Mouse (Mus musculus) megakaryocyte, embryonic 14.5 days (primary cell): ENCODE data around the gene Ucp2. TPM values are rescaled to one million over a fixed set of nuclear protein-coding genes. Genes with fewer than 3 reads are reported as not detected.

Experiments
- H3K27me3 ChIP-seq: replicated peaks from 2 replicates; pipeline ENCODE3; 2012; ENCODE audit warnings: inconsistent platforms
- H3K36me3 ChIP-seq: replicated peaks from 2 replicates; pipeline ENCODE3; 2012; ENCODE audit warnings: low read length, inconsistent platforms, mixed read lengths
- H3K4me1 ChIP-seq: 2 replicates; pipeline ENCODE4 v1.6.1; 2012; ENCODE audit warnings: inconsistent platforms
- H3K4me3 ChIP-seq: replicated peaks from 2 replicates; pipeline ENCODE3; 2012; ENCODE audit warnings: moderate library complexity, mild to moderate bottlenecking, inconsistent platforms
- H3K9me3 ChIP-seq: 2 replicates; pipeline ENCODE4 v1.6.1; 2012; ENCODE audit warnings: inconsistent platforms
- FLI1 ChIP-seq: IDR thresholded peaks from 2 replicates; pipeline ENCODE4 v1.6.1; 2012; ENCODE audit warnings: low read length, inconsistent platforms, mixed read lengths
- GATA1 ChIP-seq: IDR thresholded peaks from 3 replicates; pipeline ENCODE4 v1.6.1; 2012; ENCODE audit warnings: mixed read lengths, low read length, inconsistent platforms, borderline replicate concordance
- polyA plus RNA-seq: library from polyadenylated mRNA; stranded (reverse); fragments of >175 nt; gene quantifications from 2 replicates; pipeline ENCODE4 v1.2.3, GENCODE M21; 2012; ENCODE audit warnings: low replicate concordance; ENCODE audit not compliant: insufficient read depth

Ucp2 gene
- polyA plus RNA-seq, 1 experiment: 840 TPM

DNA sequence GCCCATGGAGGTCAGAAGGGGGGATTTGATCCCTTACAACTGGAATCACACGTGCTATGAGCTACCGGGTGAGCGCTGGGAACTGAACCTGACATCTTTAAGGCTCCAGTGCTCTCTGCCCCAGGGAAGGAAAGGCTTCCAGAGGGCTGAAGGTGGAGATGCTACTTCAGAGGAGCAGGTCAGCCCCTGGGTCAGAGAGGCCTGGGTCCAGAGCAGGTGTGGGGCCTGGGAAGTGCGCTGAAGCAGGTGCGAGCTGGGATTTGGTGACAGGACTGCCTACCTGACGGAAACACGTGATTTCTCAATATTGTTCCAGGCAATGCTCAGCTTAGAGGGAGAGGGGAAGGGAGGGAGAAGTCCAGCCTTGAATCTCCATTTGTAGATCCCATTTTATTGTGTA is 28.9 kb upstream of the Ucp2 start:
- H3K4me3 ChIP-seq: no peak overlapping the region
- peaks cover 57% of the 10 kb centered on the region for H3K36me3 ChIP-seq
- no peak for TF ChIP-seq FLI1
- no peak for TF ChIP-seq GATA1
- no peaks in the 10 kb centered on the region for H3K9me3 ChIP-seq
- H3K4me1 ChIP-seq: peaks cover 99% of the 10 kb centered on the region
- no peaks in the 10 kb centered on the region for H3K27me3 ChIP-seq

DNA sequence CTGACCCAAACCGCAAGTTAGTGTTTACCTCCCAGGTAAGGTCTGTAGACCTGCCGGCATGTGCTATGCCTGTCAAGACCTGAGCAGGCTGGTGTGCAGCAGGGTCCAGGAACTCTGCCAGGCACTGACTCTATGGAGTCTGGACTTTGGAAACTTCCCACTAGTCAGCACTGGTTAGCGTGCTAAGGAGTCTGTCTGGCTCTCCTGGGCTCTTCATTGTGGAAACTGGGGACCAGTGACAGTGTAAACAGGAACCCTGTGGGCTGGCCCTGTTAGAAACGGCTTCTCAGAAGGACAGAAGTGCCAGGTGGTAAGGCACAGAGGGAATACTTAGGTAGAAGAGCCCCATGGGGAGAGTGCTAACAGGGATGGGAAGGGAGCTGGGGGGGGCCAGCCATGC is 27.9 kb upstream of the Ucp2 start:
- H3K9me3 ChIP-seq: no peaks in the 10 kb centered on the region
- peak overlapping the region; percentile 60 for H3K4me3 ChIP-seq
- TF ChIP-seq GATA1: no peak
- peaks cover 92% of the 10 kb centered on the region for H3K4me1 ChIP-seq
- peaks cover 56% of the 10 kb centered on the region for H3K36me3 ChIP-seq
- no peaks in the 10 kb centered on the region for H3K27me3 ChIP-seq

DNA sequence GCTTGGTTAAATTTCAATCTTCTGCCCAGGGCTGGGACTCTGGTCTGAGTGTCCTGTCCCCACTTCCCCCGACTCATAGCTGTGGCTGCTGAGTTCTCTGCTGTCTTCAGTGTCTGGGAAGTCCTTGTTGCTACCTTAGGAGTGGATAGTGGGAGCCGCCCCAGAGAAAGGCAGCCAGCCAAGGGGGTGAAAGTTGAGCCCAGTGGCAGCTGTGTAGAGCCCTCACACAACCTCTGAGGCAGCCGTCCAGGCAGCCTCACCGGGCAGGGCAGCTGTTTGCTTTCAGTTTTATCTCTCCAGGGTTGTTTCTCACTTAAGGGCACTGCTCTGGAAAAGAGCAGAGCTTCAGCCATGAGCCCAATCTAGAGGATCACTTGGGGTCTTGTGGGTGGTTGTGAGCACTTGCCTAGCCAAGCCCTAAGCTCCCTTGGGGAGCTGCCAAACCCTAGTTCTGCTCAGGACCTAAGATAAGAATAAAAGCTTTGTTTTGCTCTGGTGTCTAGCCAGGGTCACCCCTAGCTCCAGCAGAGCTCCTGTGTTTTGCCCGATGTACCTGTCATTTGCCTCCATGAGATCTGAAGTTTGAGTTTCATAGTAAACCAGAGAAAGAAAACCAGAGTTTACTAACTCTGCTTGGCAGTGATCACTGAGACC is 27.4 kb upstream of the Ucp2 start:
- peak overlapping the region; percentile 60 for H3K4me3 ChIP-seq
- no peaks in the 10 kb centered on the region for H3K27me3 ChIP-seq
- peaks cover 58% of the 10 kb centered on the region for H3K36me3 ChIP-seq
- peaks cover 87% of the 10 kb centered on the region for H3K4me1 ChIP-seq
- no peaks in the 10 kb centered on the region for H3K9me3 ChIP-seq
- TF ChIP-seq GATA1: no peak
- TF ChIP-seq FLI1: no peak

DNA sequence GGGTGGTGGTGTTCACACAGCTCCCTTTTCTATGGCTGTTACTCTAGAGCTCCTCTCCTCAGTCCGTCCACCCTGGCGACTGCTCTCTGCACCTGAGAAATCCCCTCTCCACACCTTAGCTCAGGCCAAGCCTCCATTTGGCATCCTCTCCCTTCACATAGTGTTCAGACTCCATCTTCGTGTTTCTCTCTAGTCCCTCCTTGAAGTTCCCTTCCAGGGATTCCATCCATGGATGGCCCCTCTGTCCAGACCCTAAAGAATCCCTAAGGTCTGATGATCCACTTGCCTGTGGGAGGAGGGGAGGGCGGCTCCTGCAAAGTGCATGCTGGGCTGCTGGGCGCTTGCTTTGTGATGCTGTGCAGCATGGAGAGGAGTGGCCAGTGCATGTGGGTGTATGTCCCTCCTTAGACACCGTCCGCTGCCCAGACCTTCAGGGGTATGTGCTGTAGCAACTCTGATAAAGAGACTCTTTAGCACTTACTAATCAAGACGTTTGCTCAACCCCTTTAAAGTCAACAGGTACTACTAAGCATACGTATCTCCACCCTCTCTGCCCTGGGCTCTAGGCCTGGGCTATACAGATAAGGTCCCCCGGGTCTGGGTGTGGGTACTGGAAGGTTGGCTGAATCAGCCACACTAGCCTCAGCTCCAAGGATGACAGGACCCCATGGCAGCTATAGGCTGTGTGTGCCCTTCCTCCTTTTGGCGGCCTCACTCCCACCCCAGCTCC is 26.2 kb upstream of the Ucp2 start:
- TF ChIP-seq GATA1 (no peak), FLI1 (no peak)
- Histone ChIP-seq H3K4me1 (peaks cover 79% of the 10 kb centered on the region), H3K27me3 (no peaks in the 10 kb centered on the region), H3K36me3 (peaks cover 61% of the 10 kb centered on the region), H3K4me3 (peak overlapping the region; percentile 62), H3K9me3 (no peaks in the 10 kb centered on the region)

DNA sequence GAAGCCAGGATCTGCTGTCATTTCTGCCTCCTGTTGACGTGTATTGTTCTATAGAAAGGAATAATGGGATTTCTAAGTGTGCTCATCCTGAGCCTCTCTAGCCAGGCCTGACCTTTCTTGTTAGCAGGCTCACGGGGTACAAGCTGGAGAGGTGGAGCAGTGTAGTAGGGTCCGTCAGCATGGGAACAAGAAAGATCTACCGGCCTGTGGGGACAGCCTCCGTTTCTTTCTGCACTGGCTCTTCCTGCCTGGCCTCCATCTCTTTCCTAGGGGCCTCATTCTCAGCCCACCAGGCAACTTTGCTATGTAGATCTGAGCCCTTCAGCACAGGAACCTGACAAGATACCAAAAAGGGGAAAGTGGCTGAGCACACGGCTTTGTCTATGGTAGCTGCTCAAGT is 24.4 kb upstream of the Ucp2 start:
- Histone ChIP-seq H3K4me1 (peaks cover 71% of the 10 kb centered on the region), H3K9me3 (no peaks in the 10 kb centered on the region), H3K4me3 (no peak overlapping the region), H3K36me3 (peaks cover 53% of the 10 kb centered on the region), H3K27me3 (no peaks in the 10 kb centered on the region)
- no peak for TF ChIP-seq FLI1

DNA sequence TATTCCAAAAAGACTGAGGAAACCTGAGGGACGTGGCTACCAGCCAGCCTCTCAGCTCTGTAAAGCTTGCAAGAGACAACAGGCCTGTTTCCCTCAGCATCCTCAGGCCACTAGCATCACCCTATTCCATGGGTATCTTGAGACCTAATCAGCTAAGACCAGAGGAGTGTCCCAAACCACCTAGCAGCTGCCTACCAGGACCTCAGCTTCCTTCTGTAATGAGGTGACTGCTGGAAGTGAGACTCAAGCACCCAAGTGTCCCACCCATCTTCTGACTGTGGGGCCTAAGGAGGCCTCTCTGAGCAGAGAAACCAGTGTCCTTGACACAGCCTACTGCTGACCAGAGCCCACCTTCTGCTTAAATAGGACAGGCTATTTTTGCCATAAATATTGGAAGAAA is 23.6 kb upstream of the Ucp2 start:
- no peaks in the 10 kb centered on the region for H3K27me3 ChIP-seq
- TF ChIP-seq FLI1: no peak
- no peak for TF ChIP-seq GATA1
- H3K4me3 ChIP-seq: no peak overlapping the region
- H3K4me1 ChIP-seq: peaks cover 69% of the 10 kb centered on the region
- H3K36me3 ChIP-seq: peaks cover 46% of the 10 kb centered on the region
- H3K9me3 ChIP-seq: no peaks in the 10 kb centered on the region

DNA sequence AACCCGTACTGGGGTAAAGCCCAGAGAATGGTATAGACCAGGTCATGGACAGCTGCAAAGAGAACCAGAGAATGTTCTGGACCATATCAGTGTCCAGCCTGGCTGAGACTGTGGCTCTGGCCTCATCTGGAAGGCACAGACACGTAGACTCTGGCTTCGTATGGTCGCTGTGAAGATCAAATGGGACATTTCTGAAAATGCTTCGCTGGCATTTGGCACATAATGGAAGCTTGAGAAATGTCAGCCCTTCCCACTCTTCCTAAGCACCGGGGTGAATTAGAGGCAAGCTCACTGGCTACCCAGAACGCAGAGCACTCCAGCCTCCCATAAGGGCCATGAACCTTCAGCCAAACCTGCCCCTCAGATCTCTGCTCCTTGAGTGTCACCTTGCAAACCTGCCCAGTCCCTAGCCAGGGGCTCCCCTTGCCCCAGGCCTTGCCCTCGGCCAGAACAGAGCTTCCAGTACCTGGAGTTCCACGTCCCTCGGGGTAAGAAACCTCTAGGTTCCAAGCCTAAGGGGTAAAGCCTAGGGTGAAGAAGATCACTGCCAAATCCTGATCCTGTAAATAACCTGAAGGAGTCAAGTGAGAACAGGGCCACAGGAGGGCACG is 22.2 kb upstream of the Ucp2 start:
- H3K9me3 ChIP-seq: no peaks in the 10 kb centered on the region
- H3K27me3 ChIP-seq: peaks cover under 1% of the 10 kb centered on the region
- no peak for TF ChIP-seq GATA1
- peaks cover 60% of the 10 kb centered on the region for H3K4me1 ChIP-seq
- no peak overlapping the region for H3K4me3 ChIP-seq
- peaks cover 41% of the 10 kb centered on the region for H3K36me3 ChIP-seq

DNA sequence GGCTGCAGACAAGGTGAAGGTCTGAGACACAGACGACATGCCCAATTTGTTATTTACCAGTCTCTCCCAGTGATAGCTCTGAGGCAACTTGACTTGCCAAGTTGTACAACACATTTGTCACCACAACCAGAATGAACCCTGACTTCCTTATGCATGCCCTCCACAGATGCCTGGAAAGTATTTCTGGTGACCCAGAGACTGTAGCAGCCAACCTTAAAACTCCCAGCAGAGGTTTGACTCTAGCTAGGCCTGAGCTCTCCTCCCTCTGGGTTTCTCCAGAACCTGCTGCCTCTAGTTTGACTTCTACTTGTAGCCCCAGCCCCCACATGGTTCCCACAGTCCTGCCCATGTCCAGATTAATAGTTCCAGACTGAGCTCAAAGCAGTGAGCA is 21.7 kb upstream of the Ucp2 start:
- peaks cover 55% of the 10 kb centered on the region for H3K4me1 ChIP-seq
- H3K36me3 ChIP-seq: peaks cover 41% of the 10 kb centered on the region
- H3K9me3 ChIP-seq: no peaks in the 10 kb centered on the region
- no peak overlapping the region for H3K4me3 ChIP-seq
- TF ChIP-seq FLI1 (no peak), GATA1 (no peak)
- H3K27me3 ChIP-seq: peaks cover 5% of the 10 kb centered on the region

DNA sequence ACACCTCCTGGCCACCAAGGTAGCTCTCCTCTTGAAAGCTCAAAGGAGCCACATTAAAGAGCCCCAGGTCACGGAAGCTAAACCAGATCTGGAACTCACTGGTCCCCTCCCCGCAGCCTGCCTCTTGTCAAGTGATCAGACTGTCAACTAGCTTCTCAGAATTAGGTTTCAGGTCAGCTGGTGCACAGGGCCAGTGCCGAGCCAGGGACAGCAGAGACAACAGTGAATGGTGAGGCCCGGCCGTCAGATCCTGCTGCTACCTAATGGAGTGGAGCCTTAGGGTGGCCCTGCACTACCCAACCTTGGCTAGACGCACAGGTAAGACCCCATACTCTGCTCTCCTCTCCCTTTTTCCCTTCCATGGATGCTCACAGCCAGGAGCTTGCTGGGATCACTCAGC is 20.4 kb upstream of the Ucp2 start, which contains the start of gene Ucp3:
TSS of gene Ucp3 (plus strand) at position 214 of the 400 bp plus-strand sequence.
- H3K4me3 ChIP-seq: no peak within 1 kb of the TSS
- H3K9me3 ChIP-seq: no peaks in the 10 kb centered on the region
- H3K36me3 ChIP-seq: peaks cover 33% of the 10 kb centered on the region
- peaks cover 41% of the 10 kb centered on the region for H3K4me1 ChIP-seq
- peaks cover 5% of the 10 kb centered on the region for H3K27me3 ChIP-seq
- TF ChIP-seq FLI1 (no peak), GATA1 (no peak)

DNA sequence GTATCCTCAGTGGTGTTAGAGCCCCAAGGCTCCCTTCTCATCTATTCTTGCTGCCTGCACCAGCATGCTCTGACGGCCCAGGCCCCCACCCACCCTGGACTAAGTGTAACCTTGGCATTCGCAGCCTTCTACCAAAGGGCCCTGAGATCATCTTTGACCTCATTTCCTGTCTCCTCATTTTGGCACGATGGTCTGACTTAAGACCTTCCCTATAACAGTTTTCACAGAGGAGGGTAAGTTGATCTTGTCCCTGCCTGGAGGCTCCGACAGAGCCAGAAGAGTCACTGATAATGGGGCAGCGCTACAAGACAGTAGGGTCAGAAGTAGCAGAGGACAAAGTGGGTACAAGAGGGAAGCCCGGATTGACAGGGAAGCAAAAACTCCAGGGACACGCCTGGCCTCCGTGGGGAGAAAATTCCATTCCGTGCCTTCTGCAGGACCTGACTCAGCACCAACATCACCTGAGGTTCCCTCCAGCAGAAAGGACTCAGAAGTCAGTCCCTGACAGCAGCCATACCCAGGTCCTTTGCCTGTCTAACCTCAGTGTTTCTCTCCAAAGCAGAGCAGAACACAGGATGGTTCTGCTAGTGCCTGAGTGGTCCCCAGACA is 19.2 kb upstream of the Ucp2 start:
- TF ChIP-seq GATA1 (no peak), FLI1 (no peak)
- Histone ChIP-seq H3K4me3 (no peak overlapping the region), H3K36me3 (peaks cover 23% of the 10 kb centered on the region), H3K4me1 (peaks cover 29% of the 10 kb centered on the region), H3K9me3 (no peaks in the 10 kb centered on the region), H3K27me3 (peaks cover 11% of the 10 kb centered on the region)
